Mouse (Mus musculus) ovary, adult 18-20 months (tissue): ENCODE results near the gene S100a3.

Source experiments
- DNase-seq: peaks from one replicate; pipeline ENCODE4 v3.0.0; 2022; ENCODE audit warnings: low spot score, mixed read lengths

The S100a3 gene

GRCm38 (mm10) chr3:90560008-90560628, at the start of gene S100a3:
Gene S100a3 (plus strand): TSS chr3:90560578.
- DNase-seq, result no peak

GRCm38 (mm10) chr3:90512276-90512675, 48.1 kb upstream of the S100a3 start:
- no peak for DNase-seq

GRCm38 (mm10) chr3:90512948-90513642, 47.3 kb upstream of the S100a3 start:
- DNase-seq, result no peak

- DNase-seq, result peak; percentile 71
These were observed 46.4 kb upstream of the S100a3 start, which contains the start of the genes S100a1 and S100a13 for GRCm38 (mm10) chr3:90513796-90514590. Gene S100a1 (minus strand): TSS chr3:90514392. Gene S100a13 (plus strand): TSS chr3:90514435.

GRCm38 (mm10) chr3:90514691-90515090, 45.7 kb upstream of the S100a3 start:
- peak; percentile 50 for DNase-seq

- no peak for DNase-seq
These were observed 45.1 kb upstream of the S100a3 start for GRCm38 (mm10) chr3:90515242-90515641.

- no peak for DNase-seq
These were observed 44.6 kb upstream of the S100a3 start for GRCm38 (mm10) chr3:90515789-90516188.

- no peak for DNase-seq
These were observed 42.7 kb upstream of the S100a3 start for GRCm38 (mm10) chr3:90517711-90518110.

GRCm38 (mm10) chr3:90525421-90525820, 35.0 kb upstream of the S100a3 start:
- DNase-seq, result peak; percentile 24

GRCm38 (mm10) chr3:90526076-90526475, 34.3 kb upstream of the S100a3 start:
- DNase-seq, result no peak

- no peak for DNase-seq
These were observed 33.8 kb upstream of the S100a3 start, which contains the start of gene S100a14 for GRCm38 (mm10) chr3:90526580-90526979. Gene S100a14 (plus strand): TSS chr3:90526856.

- no peak for DNase-seq
These were observed 33.0 kb upstream of the S100a3 start for GRCm38 (mm10) chr3:90527291-90527873.

- DNase-seq, result no peak
These were observed 28.7 kb upstream of the S100a3 start for GRCm38 (mm10) chr3:90531713-90532112.

- DNase-seq, result no peak
These were observed 24.9 kb upstream of the S100a3 start for GRCm38 (mm10) chr3:90535446-90535845.

- DNase-seq, result peak; percentile 77
These were observed 23.1 kb upstream of the S100a3 start, which contains the start of gene S100a16 for GRCm38 (mm10) chr3:90537141-90537904. Gene S100a16 (plus strand): TSS chr3:90537254.

GRCm38 (mm10) chr3:90537905-90538296, 22.5 kb upstream of the S100a3 start:
- DNase-seq, result no peak

- DNase-seq, result no peak
These were observed 19.5 kb upstream of the S100a3 start for GRCm38 (mm10) chr3:90540904-90541303.

GRCm38 (mm10) chr3:90549676-90550420, 10.5 kb upstream of the S100a3 start:
- no peak for DNase-seq

GRCm38 (mm10) chr3:90550421-90550790, 10.0 kb upstream of the S100a3 start:
- DNase-seq, result no peak

- DNase-seq, result no peak
These were observed 8.1 kb upstream of the S100a3 start for GRCm38 (mm10) chr3:90552231-90552630.

- DNase-seq, result no peak
These were observed 4.4 kb upstream of the S100a3 start for GRCm38 (mm10) chr3:90555954-90556353.
